Mouse (Mus musculus): Measurements from ENCODE around the gene Ifna13.

GRCm38 (mm10) chr4:88680362-88680761 is 36.1 kb upstream of the Ifna13 start:
- TF ChIP-seq CTCF (IDR thresholded peaks at IDR 0.05; ENCODE audit: borderline replicate concordance, insufficient read depth, low read length), result no peak
- no peak for TF ChIP-seq POLR2A (IDR thresholded peaks at IDR 0.05; ENCODE audit: low read depth, low read length)
